Mouse (Mus musculus) neural tube, embryonic 12.5 days (tissue): Measurements from ENCODE around the gene Tti1. TPM values are rescaled to one million over a fixed set of nuclear protein-coding genes. Genes with fewer than 3 reads are reported as not detected.

Experiments used
- ATAC-seq: fragments of 200-750 bp; cut with Nextera tagmentation; 2 replicates; pipeline ENCODE4 v1.8.0; 2017; ENCODE audit warnings: low read depth, mild to moderate bottlenecking, moderate TSS enrichment, moderate library complexity; ENCODE audit not compliant: low FRiP score
- H3K27ac ChIP-seq: fragments of 300-500 bp; sonication (generic); 2 replicates; pipeline ENCODE4 v1.5.1; 2016
- H3K27me3 ChIP-seq: fragments of 300-500 bp; sonication (generic); replicated peaks from 2 replicates; pipeline ENCODE4 v1.6.1; 2016; ENCODE audit warnings: mild to moderate bottlenecking
- H3K36me3 ChIP-seq: fragments of 300-500 bp; sonication (generic); 2 replicates; pipeline ENCODE4 v1.6.1; 2016; ENCODE audit warnings: mild to moderate bottlenecking
- H3K4me1 ChIP-seq: fragments of 300-500 bp; sonication (generic); 2 replicates; pipeline ENCODE4 v1.6.1; 2016
- H3K4me2 ChIP-seq: fragments of 300-500 bp; sonication (generic); replicated peaks from 2 replicates; pipeline ENCODE4 v1.6.1; 2016; ENCODE audit warnings: mild to moderate bottlenecking
- H3K4me3 ChIP-seq: fragments of 300-500 bp; sonication (generic); 2 replicates; pipeline ENCODE4 v1.5.1; 2016
- H3K9ac ChIP-seq: fragments of 300-500 bp; sonication (generic); 2 replicates; pipeline ENCODE4 v1.6.1; 2016; ENCODE audit warnings: mild to moderate bottlenecking
- H3K9me3 ChIP-seq: fragments of 300-500 bp; sonication (generic); 2 replicates; pipeline ENCODE4 v1.6.1; 2016; ENCODE audit warnings: mild to moderate bottlenecking
- WGBS: fragments of 180-500 bp; shearing (Covaris S2); methylation state at CpG from one replicate; pipeline ENCODE4 v1.1.7; 2016; 5-methylcytosine and 5-hydroxymethylcytosine counted together
- polyA plus RNA-seq: library from polyadenylated mRNA; unstranded; fragments of >200 nt; fragmentation: Nextera tagmentation; extraction: Ambion mirVana; gene quantifications from 2 replicates; pipeline ENCODE4 v1.2.1, GENCODE M21; 2016

The Tti1 gene
- polyA plus RNA-seq, 1 experiment from 2014 or later, result 23.8 TPM

GRCm38 (mm10) chr2:157989946-157990345 lies 38.3 kb downstream of the Tti1 start:
- Histone ChIP-seq H3K9ac (no peak overlapping the region), H3K27me3 (no peaks in the 10 kb centered on the region), H3K4me3 (no peak overlapping the region), H3K4me2 (no peak overlapping the region), H3K36me3 (peaks cover 22% of the 10 kb centered on the region), H3K9me3 (no peaks in the 10 kb centered on the region), H3K4me1 (peaks cover 35% of the 10 kb centered on the region), H3K27ac (no peak overlapping the region)
- 65% methylated on average over 2 of the region's 2 CpGs for WGBS
- no peak for ATAC-seq

- Histone ChIP-seq H3K27me3 (no peaks in the 10 kb centered on the region), H3K27ac (no peak overlapping the region), H3K36me3 (peaks cover 17% of the 10 kb centered on the region), H3K9ac (no peak overlapping the region), H3K4me2 (no peak overlapping the region), H3K4me1 (peaks cover 35% of the 10 kb centered on the region), H3K9me3 (no peaks in the 10 kb centered on the region), H3K4me3 (no peak overlapping the region)
- WGBS, result 46% methylated on average over 7 of the region's 7 CpGs
- ATAC-seq, result no peak
These were observed 39.6 kb downstream of the Tti1 start for GRCm38 (mm10) chr2:157988416-157989190.

- ATAC-seq, result no peak
- H3K4me1 ChIP-seq, result peaks cover 35% of the 10 kb centered on the region
- no peak overlapping the region for H3K27ac ChIP-seq
- no peak overlapping the region for H3K9ac ChIP-seq
- no peaks in the 10 kb centered on the region for H3K27me3 ChIP-seq
- WGBS, result 87% methylated on average over 6 of the region's 6 CpGs
- no peak overlapping the region for H3K4me2 ChIP-seq
- H3K9me3 ChIP-seq, result no peaks in the 10 kb centered on the region
- H3K4me3 ChIP-seq, result no peak overlapping the region
- peaks cover 10% of the 10 kb centered on the region for H3K36me3 ChIP-seq
These were observed 42.0 kb downstream of the Tti1 start for GRCm38 (mm10) chr2:157986235-157986634.

- peaks cover 30% of the 10 kb centered on the region for H3K4me1 ChIP-seq
- ATAC-seq, result no peak
- peaks cover 12% of the 10 kb centered on the region; the same call in 1 of the 2 replicates for H3K36me3 ChIP-seq
- H3K9me3 ChIP-seq, result no peaks in the 10 kb centered on the region
- WGBS, result 85% methylated on average over 4 of the region's 4 CpGs
- no peak overlapping the region for H3K4me3 ChIP-seq
- H3K9ac ChIP-seq, result no peak overlapping the region
- no peak overlapping the region for H3K4me2 ChIP-seq
- H3K27ac ChIP-seq, result no peak overlapping the region
- H3K27me3 ChIP-seq, result no peaks in the 10 kb centered on the region
These were observed 42.6 kb downstream of the Tti1 start for GRCm38 (mm10) chr2:157985611-157986010.

GRCm38 (mm10) chr2:157983276-157983675 lies 45.0 kb downstream of the Tti1 start:
- no peak overlapping the region for H3K4me3 ChIP-seq
- 0 out of 2 replicates have a peak, but pooled peaks cover 10% of the 10 kb centered on the region for H3K4me1 ChIP-seq
- no peak overlapping the region for H3K27ac ChIP-seq
- H3K36me3 ChIP-seq, result peaks cover 12% of the 10 kb centered on the region; the same call in 1 of the 2 replicates
- H3K9ac ChIP-seq, result no peak overlapping the region
- WGBS, result 95% methylated on average over 4 of the region's 4 CpGs
- ATAC-seq, result no peak
- H3K4me2 ChIP-seq, result no peak overlapping the region
- no peaks in the 10 kb centered on the region for H3K9me3 ChIP-seq
- H3K27me3 ChIP-seq, result no peaks in the 10 kb centered on the region

- Histone ChIP-seq H3K27ac (no peak overlapping the region), H3K4me3 (no peak overlapping the region), H3K36me3 (peaks cover 12% of the 10 kb centered on the region; the same call in 1 of the 2 replicates), H3K9ac (no peak overlapping the region), H3K4me2 (no peak overlapping the region), H3K9me3 (no peaks in the 10 kb centered on the region), H3K27me3 (no peaks in the 10 kb centered on the region), H3K4me1 (0 out of 2 replicates have a peak, but pooled peaks cover 6% of the 10 kb centered on the region)
- no peak for ATAC-seq
- WGBS, result 91% methylated on average over 3 of the region's 3 CpGs
These were observed 45.5 kb downstream of the Tti1 start for GRCm38 (mm10) chr2:157982727-157983126.

- H3K4me2 ChIP-seq, result no peak overlapping the region
- no peak overlapping the region for H3K4me3 ChIP-seq
- no peak overlapping the region for H3K9ac ChIP-seq
- H3K4me1 ChIP-seq, result peaks cover 19% of the 10 kb centered on the region
- peaks cover 12% of the 10 kb centered on the region; the same call in 1 of the 2 replicates for H3K36me3 ChIP-seq
- H3K27me3 ChIP-seq, result no peaks in the 10 kb centered on the region
- no peak for ATAC-seq
- 75% methylated on average over 5 of the region's 5 CpGs for WGBS
- no peaks in the 10 kb centered on the region for H3K9me3 ChIP-seq
- H3K27ac ChIP-seq, result no peak overlapping the region
These were observed 49.0 kb downstream of the Tti1 start for GRCm38 (mm10) chr2:157979241-157979640.

- 2% methylated on average over 7 of the region's 7 CpGs for WGBS
- Histone ChIP-seq H3K9ac (peak overlapping the region; percentile 44; the same call in 1 of the 2 replicates), H3K36me3 (no peaks in the 10 kb centered on the region), H3K4me2 (peak overlapping the region; percentile 55), H3K4me3 (no peak overlapping the region), H3K27ac (peak overlapping the region; percentile 74), H3K27me3 (no peaks in the 10 kb centered on the region), H3K9me3 (no peaks in the 10 kb centered on the region), H3K4me1 (peaks cover 21% of the 10 kb centered on the region)
- peak; percentile 44; the same call in 1 of the 2 replicates for ATAC-seq
These were observed 52.6 kb downstream of the Tti1 start for GRCm38 (mm10) chr2:157975595-157975994.

- no peaks in the 10 kb centered on the region for H3K9me3 ChIP-seq
- 1% methylated on average over 23 of the region's 23 CpGs for WGBS
- peak overlapping the region; percentile 74 for H3K27ac ChIP-seq
- peak overlapping the region; percentile 44 for H3K9ac ChIP-seq
- peak; percentile 56 for ATAC-seq
- H3K4me2 ChIP-seq, result peak overlapping the region; percentile 55
- no peaks in the 10 kb centered on the region for H3K36me3 ChIP-seq
- H3K27me3 ChIP-seq, result no peaks in the 10 kb centered on the region
- no peak overlapping the region for H3K4me3 ChIP-seq
- H3K4me1 ChIP-seq, result peaks cover 21% of the 10 kb centered on the region
These were observed 53.4 kb downstream of the Tti1 start for GRCm38 (mm10) chr2:157974604-157975501.

- Histone ChIP-seq H3K36me3 (no peaks in the 10 kb centered on the region), H3K4me3 (no peak overlapping the region), H3K27me3 (no peaks in the 10 kb centered on the region), H3K27ac (no peak overlapping the region), H3K9ac (no peak overlapping the region), H3K4me2 (no peak overlapping the region), H3K4me1 (peaks cover 19% of the 10 kb centered on the region), H3K9me3 (no peaks in the 10 kb centered on the region)
- 5% methylated on average over 3 of the region's 3 CpGs for WGBS
- no peak for ATAC-seq
These were observed 57.6 kb downstream of the Tti1 start for GRCm38 (mm10) chr2:157970669-157971068.

GRCm38 (mm10) chr2:157970124-157970523 lies 58.1 kb downstream of the Tti1 start:
- no peak overlapping the region for H3K9ac ChIP-seq
- H3K9me3 ChIP-seq, result no peaks in the 10 kb centered on the region
- H3K27ac ChIP-seq, result no peak overlapping the region
- H3K27me3 ChIP-seq, result no peaks in the 10 kb centered on the region
- peaks cover 14% of the 10 kb centered on the region for H3K4me1 ChIP-seq
- H3K4me2 ChIP-seq, result no peak overlapping the region
- WGBS, result 50% methylated on average over 6 of the region's 6 CpGs
- no peak for ATAC-seq
- H3K4me3 ChIP-seq, result no peak overlapping the region
- H3K36me3 ChIP-seq, result no peaks in the 10 kb centered on the region

GRCm38 (mm10) chr2:157967856-157968255 lies 60.4 kb downstream of the Tti1 start:
- Histone ChIP-seq H3K9ac (no peak overlapping the region), H3K36me3 (no peaks in the 10 kb centered on the region), H3K4me2 (no peak overlapping the region), H3K4me1 (0 out of 2 replicates have a peak, but pooled peaks cover 3% of the 10 kb centered on the region), H3K27ac (no peak overlapping the region), H3K4me3 (no peak overlapping the region), H3K9me3 (no peaks in the 10 kb centered on the region), H3K27me3 (no peaks in the 10 kb centered on the region)
- 11% methylated on average over 3 of the region's 3 CpGs for WGBS
- ATAC-seq, result no peak
